Mouse (Mus musculus) forebrain, embryonic 11.5 days (tissue): ENCODE results near the gene Mtif3. TPM values are rescaled to one million over a fixed set of nuclear protein-coding genes. Genes with fewer than 3 reads are reported as not detected.

Source experiments
- ATAC-seq: fragments of 200-750 bp; cut with Nextera tagmentation; replicated peaks from 2 replicates; pipeline ENCODE4 v1.8.0; 2017; ENCODE audit warnings: moderate TSS enrichment; ENCODE audit not compliant: low FRiP score
- DNase-seq: peaks from one replicate; pipeline ENCODE4 v3.0.0-alpha.2; 2017; ENCODE audit warnings: low spot score
- H3K27ac ChIP-seq: fragments of 300-500 bp; sonication (generic); 2 replicates; pipeline ENCODE4 v1.5.1; 2014; ENCODE audit warnings: low read depth, low read length
- H3K27me3 ChIP-seq: fragments of 300-500 bp; sonication (generic); 2 replicates; pipeline ENCODE4 v1.6.1; 2014; ENCODE audit warnings: mild to moderate bottlenecking, low read length, mixed read lengths; ENCODE audit not compliant: control insufficient read depth, insufficient read depth
- H3K36me3 ChIP-seq: fragments of 300-500 bp; sonication (generic); 2 replicates; pipeline ENCODE4 v1.6.1; 2014; ENCODE audit warnings: mild to moderate bottlenecking, low read length, moderate library complexity, mixed read lengths; ENCODE audit not compliant: control insufficient read depth, insufficient read depth
- H3K4me1 ChIP-seq: fragments of 300-500 bp; sonication (generic); replicated peaks from 2 replicates; pipeline ENCODE4 v1.6.1; 2014; ENCODE audit warnings: low read length, mixed read lengths; ENCODE audit not compliant: control insufficient read depth, insufficient read depth
- H3K4me2 ChIP-seq: fragments of 300-500 bp; sonication (generic); 2 replicates; pipeline ENCODE4 v1.6.1; 2014; ENCODE audit warnings: low read depth, mild to moderate bottlenecking, low read length, moderate library complexity, mixed read lengths; ENCODE audit not compliant: severe bottlenecking
- H3K4me3 ChIP-seq: fragments of 300-500 bp; sonication (generic); 2 replicates; pipeline ENCODE4 v1.5.1; 2014; ENCODE audit warnings: low read depth, low read length
- H3K9ac ChIP-seq: fragments of 300-500 bp; sonication (generic); 2 replicates; pipeline ENCODE4 v1.6.1; 2014; ENCODE audit warnings: low read length
- H3K9me3 ChIP-seq: fragments of 300-500 bp; sonication (generic); 2 replicates; pipeline ENCODE4 v1.6.1; 2016; ENCODE audit warnings: low read length, mixed read lengths; ENCODE audit not compliant: control insufficient read depth
- WGBS: fragments of 180-500 bp; shearing (Covaris S2); extraction: QIAGEN DNeasy Blood & Tissue Kit; methylation state at CpG from one replicate; pipeline ENCODE4 v1.1.7; 2014; 5-methylcytosine and 5-hydroxymethylcytosine counted together
- polyA plus RNA-seq: library from polyadenylated mRNA; unstranded; fragments of >200 nt; fragmentation: Nextera tagmentation; extraction: Ambion mirVana; gene quantifications from 2 replicates; pipeline ENCODE4 v1.2.1, GENCODE M21; 2014

Mtif3 gene
- polyA plus RNA-seq, 1 experiment from 2014 or later = 21.6 TPM

GRCm38 (mm10) chr5:146904404-146904803 is 59.2 kb downstream of the Mtif3 start:
- H3K9ac ChIP-seq = no peak overlapping the region
- peak; percentile 60 for ATAC-seq
- no peaks in the 10 kb centered on the region; the same call in 1 of the 2 replicates for H3K4me1 ChIP-seq
- H3K27me3 ChIP-seq = no peaks in the 10 kb centered on the region
- H3K36me3 ChIP-seq = no peaks in the 10 kb centered on the region
- peak; percentile 67 for DNase-seq
- no peak overlapping the region for H3K27ac ChIP-seq
- no peak overlapping the region for H3K4me3 ChIP-seq
- WGBS = 37% methylated on average over 8 of the region's 8 CpGs
- H3K9me3 ChIP-seq = no peaks in the 10 kb centered on the region
- H3K4me2 ChIP-seq = no peak overlapping the region

Other genes with a start within 250 kb of the Mtif3 start
- gene Usp12, start 168.8 kb downstream of the Mtif3 start, polyA plus RNA-seq = 10.4 and 13.1 TPM in 2 replicates
- gene Rpl21, start 130.9 kb downstream of the Mtif3 start, polyA plus RNA-seq = 440 and 469 TPM in 2 replicates
- gene Rasl11a, start 118.7 kb downstream of the Mtif3 start, polyA plus RNA-seq = 24.8 and 28.6 TPM in 2 replicates
- 117 and 125 TPM in 2 replicates for gene Gtf3a, start 15.1 kb downstream of the Mtif3 start, polyA plus RNA-seq
- gene Lnx2, start 112.8 kb upstream of the Mtif3 start, polyA plus RNA-seq = 9.7 and 9.9 TPM in 2 replicates
- gene Polr1d, start 113.2 kb upstream of the Mtif3 start, polyA plus RNA-seq = 110 and 115 TPM in 2 replicates
- gene Gsx1, start 224.9 kb upstream of the Mtif3 start, polyA plus RNA-seq = 8.9 and 10.6 TPM in 2 replicates